Mouse (Mus musculus) forebrain, embryonic 13.5 days (tissue): Measurements from ENCODE around the gene Pde7b. TPM values are rescaled to one million over a fixed set of nuclear protein-coding genes. Genes with fewer than 3 reads are reported as not detected.

Experiments
- ATAC-seq: fragments of 200-750 bp; cut with Nextera tagmentation; 2 replicates; pipeline ENCODE4 v1.8.0; 2017
- H3K27ac ChIP-seq: fragments of 300-500 bp; sonication (generic); 2 replicates; pipeline ENCODE4 v1.5.1; 2015; ENCODE audit warnings: inconsistent platforms, mild to moderate bottlenecking, moderate library complexity
- H3K27me3 ChIP-seq: fragments of 300-500 bp; sonication (generic); 2 replicates; pipeline ENCODE4 v1.6.1; 2015; ENCODE audit warnings: mild to moderate bottlenecking, inconsistent platforms
- H3K36me3 ChIP-seq: fragments of 300-500 bp; sonication (generic); 2 replicates; pipeline ENCODE4 v1.6.1; 2015; ENCODE audit warnings: mild to moderate bottlenecking, inconsistent platforms; ENCODE audit not compliant: poor library complexity, severe bottlenecking
- H3K4me1 ChIP-seq: fragments of 300-500 bp; sonication (generic); 2 replicates; pipeline ENCODE4 v1.6.1; 2015; ENCODE audit warnings: inconsistent platforms
- H3K4me2 ChIP-seq: fragments of 300-500 bp; sonication (generic); 2 replicates; pipeline ENCODE4 v1.6.1; 2015; ENCODE audit warnings: inconsistent platforms, mild to moderate bottlenecking, moderate library complexity
- H3K4me3 ChIP-seq: fragments of 300-500 bp; sonication (generic); 2 replicates; pipeline ENCODE4 v1.5.1; 2015; ENCODE audit warnings: mild to moderate bottlenecking, inconsistent platforms
- H3K9ac ChIP-seq: fragments of 300-500 bp; sonication (generic); 2 replicates; pipeline ENCODE4 v1.6.1; 2015; ENCODE audit warnings: mild to moderate bottlenecking, inconsistent platforms
- H3K9me3 ChIP-seq: fragments of 300-500 bp; sonication (generic); replicated peaks from 2 replicates; pipeline ENCODE4 v1.6.1; 2016; ENCODE audit warnings: inconsistent platforms
- WGBS: fragments of 180-500 bp; shearing (Covaris S2); methylation state at CpG from one replicate; pipeline ENCODE4 v1.1.7; 2015; 5-methylcytosine and 5-hydroxymethylcytosine counted together
- polyA plus RNA-seq: library from polyadenylated mRNA; unstranded; fragments of >200 nt; fragmentation: Nextera tagmentation; extraction: Ambion mirVana; gene quantifications from 2 replicates; pipeline ENCODE4 v1.2.1, GENCODE M21; 2015

Gene Pde7b
- polyA plus RNA-seq, 1 experiment from 2014 or later: 2.6 TPM

- H3K9ac ChIP-seq: no peak overlapping the region
- WGBS: 94% methylated on average over 2 of the region's 2 CpGs
- no peaks in the 10 kb centered on the region for H3K9me3 ChIP-seq
- H3K27me3 ChIP-seq: no peaks in the 10 kb centered on the region
- no peaks in the 10 kb centered on the region for H3K4me1 ChIP-seq
- no peak overlapping the region for H3K4me3 ChIP-seq
- no peak for ATAC-seq
- no peaks in the 10 kb centered on the region for H3K36me3 ChIP-seq
- H3K4me2 ChIP-seq: no peak overlapping the region
- no peak overlapping the region for H3K27ac ChIP-seq
These were observed 153.4 kb downstream of the Pde7b start for GRCm38 (mm10) chr10:20571521-20571920.

GRCm38 (mm10) chr10:20568630-20569029 is 156.2 kb downstream of the Pde7b start:
- H3K36me3 ChIP-seq: no peaks in the 10 kb centered on the region
- H3K9ac ChIP-seq: no peak overlapping the region
- H3K27me3 ChIP-seq: no peaks in the 10 kb centered on the region
- no peaks in the 10 kb centered on the region for H3K4me1 ChIP-seq
- H3K4me3 ChIP-seq: no peak overlapping the region
- no peak overlapping the region for H3K27ac ChIP-seq
- 63% methylated on average over 6 of the region's 6 CpGs for WGBS
- H3K4me2 ChIP-seq: no peak overlapping the region
- H3K9me3 ChIP-seq: no peaks in the 10 kb centered on the region
- ATAC-seq: no peak; the same call in 1 of the 2 replicates

GRCm38 (mm10) chr10:20567684-20568236 is 157.1 kb downstream of the Pde7b start:
- no peaks in the 10 kb centered on the region for H3K4me1 ChIP-seq
- whole genome bisulfite sequencing: 90% methylated on average over 5 of the region's 5 CpGs
- H3K4me2 ChIP-seq: no peak overlapping the region
- H3K27ac ChIP-seq: no peak overlapping the region
- no peak overlapping the region for H3K4me3 ChIP-seq
- H3K36me3 ChIP-seq: no peaks in the 10 kb centered on the region
- ATAC-seq: no peak
- no peak overlapping the region for H3K9ac ChIP-seq
- no peaks in the 10 kb centered on the region for H3K9me3 ChIP-seq
- no peaks in the 10 kb centered on the region for H3K27me3 ChIP-seq

GRCm38 (mm10) chr10:20556477-20556876 is 168.4 kb downstream of the Pde7b start:
- Histone ChIP-seq H3K4me2 (no peak overlapping the region), H3K4me1 (no peaks in the 10 kb centered on the region), H3K9me3 (no peaks in the 10 kb centered on the region), H3K27me3 (no peaks in the 10 kb centered on the region), H3K4me3 (no peak overlapping the region), H3K36me3 (no peaks in the 10 kb centered on the region), H3K27ac (no peak overlapping the region), H3K9ac (no peak overlapping the region)
- no peak for ATAC-seq
- WGBS: 73% methylated on average over 7 of the region's 7 CpGs

- no peaks in the 10 kb centered on the region for H3K9me3 ChIP-seq
- H3K4me1 ChIP-seq: peaks cover 23% of the 10 kb centered on the region
- H3K27me3 ChIP-seq: no peaks in the 10 kb centered on the region
- H3K4me2 ChIP-seq: no peak overlapping the region
- no peak overlapping the region for H3K9ac ChIP-seq
- no peaks in the 10 kb centered on the region for H3K36me3 ChIP-seq
- H3K27ac ChIP-seq: no peak overlapping the region
- no peak for ATAC-seq
- H3K4me3 ChIP-seq: no peak overlapping the region
These were observed 173.5 kb downstream of the Pde7b start for GRCm38 (mm10) chr10:20551341-20551740.

- Histone ChIP-seq H3K9me3 (no peaks in the 10 kb centered on the region), H3K4me3 (no peak overlapping the region), H3K4me1 (peaks cover 23% of the 10 kb centered on the region), H3K27ac (no peak overlapping the region), H3K27me3 (no peaks in the 10 kb centered on the region), H3K4me2 (no peak overlapping the region), H3K9ac (no peak overlapping the region), H3K36me3 (no peaks in the 10 kb centered on the region)
- no peak for ATAC-seq
- WGBS: 86% methylated on average over 3 of the region's 3 CpGs
These were observed 174.1 kb downstream of the Pde7b start for GRCm38 (mm10) chr10:20550771-20551170.

GRCm38 (mm10) chr10:20550161-20550560 is 174.7 kb downstream of the Pde7b start:
- ATAC-seq: peak; percentile 42; the same call in 1 of the 2 replicates
- 65% methylated on average over 5 of the region's 5 CpGs for WGBS

GRCm38 (mm10) chr10:20548833-20549710 is 175.8 kb downstream of the Pde7b start:
- H3K4me3 ChIP-seq: peak overlapping the region; percentile 42
- H3K4me1 ChIP-seq: peaks cover 23% of the 10 kb centered on the region
- no peak overlapping the region for H3K27ac ChIP-seq
- H3K9ac ChIP-seq: peak overlapping the region; percentile 69
- peak overlapping the region; percentile 72 for H3K4me2 ChIP-seq
- no peaks in the 10 kb centered on the region for H3K36me3 ChIP-seq
- no peaks in the 10 kb centered on the region for H3K27me3 ChIP-seq
- peak; percentile 30; the same call in 1 of the 2 replicates for ATAC-seq
- 9% methylated on average over 13 of the region's 13 CpGs for WGBS
- no peaks in the 10 kb centered on the region for H3K9me3 ChIP-seq

More at GRCm38 (mm10) chr10:20550161-20550560, 174.7 kb downstream of the Pde7b start:
- Histone ChIP-seq H3K4me3 (no peak overlapping the region), H3K27me3 (no peaks in the 10 kb centered on the region), H3K4me1 (peaks cover 23% of the 10 kb centered on the region), H3K27ac (no peak overlapping the region), H3K9ac (no peak overlapping the region), H3K4me2 (no peak overlapping the region), H3K9me3 (no peaks in the 10 kb centered on the region), H3K36me3 (no peaks in the 10 kb centered on the region)

- no peaks in the 10 kb centered on the region for H3K9me3 ChIP-seq
- H3K36me3 ChIP-seq: no peaks in the 10 kb centered on the region
- no peaks in the 10 kb centered on the region for H3K27me3 ChIP-seq
- H3K4me1 ChIP-seq: peaks cover 23% of the 10 kb centered on the region
- peak overlapping the region; percentile 42 for H3K4me3 ChIP-seq
- H3K27ac ChIP-seq: peak overlapping the region; percentile 44; the same call in 1 of the 2 replicates
- peak overlapping the region; percentile 69 for H3K9ac ChIP-seq
- H3K4me2 ChIP-seq: peak overlapping the region; percentile 72
- peak; percentile 70 for ATAC-seq
- WGBS: 3% methylated on average over 19 of the region's 19 CpGs
These were observed 176.8 kb downstream of the Pde7b start for GRCm38 (mm10) chr10:20547951-20548551.

GRCm38 (mm10) chr10:20543121-20543520 is 181.8 kb downstream of the Pde7b start:
- Histone ChIP-seq H3K4me3 (no peak overlapping the region), H3K9ac (no peak overlapping the region), H3K4me1 (peaks cover 8% of the 10 kb centered on the region), H3K36me3 (no peaks in the 10 kb centered on the region), H3K27ac (no peak overlapping the region), H3K4me2 (no peak overlapping the region), H3K9me3 (no peaks in the 10 kb centered on the region), H3K27me3 (no peaks in the 10 kb centered on the region)
- WGBS: 31% methylated on average over 3 of the region's 3 CpGs
- no peak for ATAC-seq

- H3K4me3 ChIP-seq: no peak overlapping the region
- WGBS: 91% methylated on average over 5 of the region's 5 CpGs
- no peaks in the 10 kb centered on the region for H3K9me3 ChIP-seq
- no peaks in the 10 kb centered on the region for H3K27me3 ChIP-seq
- H3K36me3 ChIP-seq: no peaks in the 10 kb centered on the region
- H3K4me2 ChIP-seq: no peak overlapping the region
- H3K27ac ChIP-seq: no peak overlapping the region
- no peak for ATAC-seq
- H3K9ac ChIP-seq: no peak overlapping the region
- peaks cover 7% of the 10 kb centered on the region for H3K4me1 ChIP-seq
These were observed 191.1 kb downstream of the Pde7b start for GRCm38 (mm10) chr10:20533811-20534210.

GRCm38 (mm10) chr10:20531921-20532320 is 193.0 kb downstream of the Pde7b start:
- Histone ChIP-seq H3K9me3 (no peaks in the 10 kb centered on the region), H3K4me3 (no peak overlapping the region), H3K27ac (no peak overlapping the region), H3K4me2 (no peak overlapping the region), H3K36me3 (no peaks in the 10 kb centered on the region), H3K9ac (no peak overlapping the region), H3K4me1 (peaks cover 13% of the 10 kb centered on the region), H3K27me3 (no peaks in the 10 kb centered on the region)
- WGBS: 88% methylated on average over 5 of the region's 5 CpGs
- no peak for ATAC-seq
